Mouse (Mus musculus) lung, embryonic 16.5 days (tissue): ENCODE data around the gene Glt1d1. TPM values are rescaled to one million over a fixed set of nuclear protein-coding genes. Genes with fewer than 3 reads are reported as not detected.
"Not testable (repeated sequence)": the region's sequence is repeated elsewhere in the genome, so short reads cannot be mapped to it uniquely, and the experiment has no call there.

ENCODE experiments used
- ATAC-seq: fragments of 200-750 bp; cut with Nextera tagmentation; 2 replicates; pipeline ENCODE4 v1.8.0; 2017; ENCODE audit warnings: low read depth, mild to moderate bottlenecking, moderate library complexity
- H3K27ac ChIP-seq: fragments of 300-500 bp; sonication (generic); 2 replicates; pipeline ENCODE4 v1.5.1; 2014; ENCODE audit warnings: mild to moderate bottlenecking, control low read depth, low read length
- H3K27me3 ChIP-seq: fragments of 300-500 bp; sonication (generic); 2 replicates; pipeline ENCODE4 v1.6.1; 2014; ENCODE audit warnings: low read depth, low read length, mixed read lengths; ENCODE audit not compliant: control insufficient read depth, insufficient read depth
- H3K36me3 ChIP-seq: fragments of 300-500 bp; sonication (generic); 2 replicates; pipeline ENCODE4 v1.6.1; 2014; ENCODE audit warnings: low read length; ENCODE audit not compliant: control insufficient read depth, insufficient read depth
- H3K4me1 ChIP-seq: fragments of 300-500 bp; sonication (generic); replicated peaks from 2 replicates; pipeline ENCODE4 v1.6.1; 2014; ENCODE audit warnings: low read length, mixed read lengths; ENCODE audit not compliant: control insufficient read depth, insufficient read depth
- H3K4me2 ChIP-seq: fragments of 300-500 bp; sonication (generic); 2 replicates; pipeline ENCODE4 v1.6.1; 2014; ENCODE audit warnings: low read depth, low read length, control low read depth
- H3K4me3 ChIP-seq: fragments of 300-500 bp; sonication (generic); 2 replicates; pipeline ENCODE4 v1.5.1; 2014; ENCODE audit warnings: mild to moderate bottlenecking, low read length, control low read depth
- H3K9ac ChIP-seq: fragments of 300-500 bp; sonication (generic); 2 replicates; pipeline ENCODE4 v1.6.1; 2014; ENCODE audit warnings: low read length, control low read depth
- H3K9me3 ChIP-seq: fragments of 300-500 bp; sonication (generic); 2 replicates; pipeline ENCODE4 v1.6.1; 2016; ENCODE audit warnings: low read length; ENCODE audit not compliant: control insufficient read depth
- WGBS: fragments of 180-500 bp; shearing (Covaris S2); extraction: QIAGEN DNeasy Blood & Tissue Kit; methylation state at CpG from one replicate; pipeline ENCODE4 v1.1.7; 2014; 5-methylcytosine and 5-hydroxymethylcytosine counted together
- polyA plus RNA-seq: library from polyadenylated mRNA; unstranded; fragments of >200 nt; fragmentation: Nextera tagmentation; extraction: Ambion mirVana; gene quantifications from 2 replicates; pipeline ENCODE4 v1.2.1, GENCODE M21; 2015

The Glt1d1 gene
- polyA plus RNA-seq, 1 experiment from 2014 or later = 0.18 TPM

- H3K4me2 ChIP-seq = no peak overlapping the region
- H3K4me3 ChIP-seq = no peak overlapping the region
- WGBS = 78% methylated on average over 2 of the region's 2 CpGs
- H3K27me3 ChIP-seq = no peaks in the 10 kb centered on the region
- H3K4me1 ChIP-seq = no peaks in the 10 kb centered on the region
- no peak for ATAC-seq
- H3K9me3 ChIP-seq = no peaks in the 10 kb centered on the region
- no peak overlapping the region for H3K9ac ChIP-seq
- H3K36me3 ChIP-seq = no peaks in the 10 kb centered on the region
- no peak overlapping the region for H3K27ac ChIP-seq
Observed at GRCm38 (mm10) chr5:127730351-127730750, 98.3 kb downstream of the Glt1d1 start.

GRCm38 (mm10) chr5:127741331-127741730, 109.3 kb downstream of the Glt1d1 start:
- 83% methylated on average over 16 of the region's 16 CpGs for WGBS
- no peak for ATAC-seq
- H3K9ac ChIP-seq = no peak overlapping the region
- no peak overlapping the region for H3K27ac ChIP-seq
- H3K27me3 ChIP-seq = no peaks in the 10 kb centered on the region
- H3K4me3 ChIP-seq = no peak overlapping the region
- H3K36me3 ChIP-seq = no peaks in the 10 kb centered on the region
- H3K9me3 ChIP-seq = no peaks in the 10 kb centered on the region
- H3K4me1 ChIP-seq = no peaks in the 10 kb centered on the region
- no peak overlapping the region for H3K4me2 ChIP-seq

GRCm38 (mm10) chr5:127749540-127749939, 117.5 kb downstream of the Glt1d1 start:
- not testable (repeated sequence) for H3K27me3 ChIP-seq, H3K4me2 ChIP-seq, H3K9ac ChIP-seq, ATAC-seq, H3K36me3 ChIP-seq, H3K9me3 ChIP-seq, H3K4me1 ChIP-seq, H3K27ac ChIP-seq, H3K4me3 ChIP-seq
- WGBS = 82% methylated on average over 3 of the region's 3 CpGs

GRCm38 (mm10) chr5:127751262-127751975, 119.4 kb downstream of the Glt1d1 start:
- Histone ChIP-seq H3K9me3 (no peaks in the 10 kb centered on the region; the same call in 1 of the 2 replicates), H3K4me3 (no peak overlapping the region), H3K27ac (no peak overlapping the region), H3K27me3 (no peaks in the 10 kb centered on the region), H3K9ac (no peak overlapping the region), H3K4me1 (no peaks in the 10 kb centered on the region), H3K36me3 (no peaks in the 10 kb centered on the region), H3K4me2 (no peak overlapping the region)
- no peak for ATAC-seq
- 24% methylated on average over 20 of the region's 20 CpGs for WGBS

GRCm38 (mm10) chr5:127755594-127755993, 123.5 kb downstream of the Glt1d1 start:
- H3K36me3 ChIP-seq = no peaks in the 10 kb centered on the region
- ATAC-seq = no peak
- H3K4me2 ChIP-seq = no peak overlapping the region
- no peaks in the 10 kb centered on the region for H3K27me3 ChIP-seq
- H3K4me1 ChIP-seq = no peaks in the 10 kb centered on the region
- H3K4me3 ChIP-seq = no peak overlapping the region
- no peak overlapping the region for H3K27ac ChIP-seq
- WGBS = 79% methylated on average over 4 of the region's 4 CpGs
- H3K9me3 ChIP-seq = no peaks in the 10 kb centered on the region
- H3K9ac ChIP-seq = no peak overlapping the region

GRCm38 (mm10) chr5:127756011-127756410, 123.9 kb downstream of the Glt1d1 start:
- H3K9ac ChIP-seq = no peak overlapping the region
- H3K36me3 ChIP-seq = no peaks in the 10 kb centered on the region
- no peaks in the 10 kb centered on the region for H3K4me1 ChIP-seq
- H3K9me3 ChIP-seq = no peaks in the 10 kb centered on the region
- 78% methylated on average over 3 of the region's 3 CpGs for WGBS
- H3K27me3 ChIP-seq = no peaks in the 10 kb centered on the region
- ATAC-seq = no peak
- H3K4me3 ChIP-seq = no peak overlapping the region
- H3K27ac ChIP-seq = no peak overlapping the region
- H3K4me2 ChIP-seq = no peak overlapping the region

GRCm38 (mm10) chr5:127756671-127757423, 124.8 kb downstream of the Glt1d1 start:
- WGBS = 72% methylated on average over 4 of the region's 4 CpGs
- Histone ChIP-seq H3K4me1 (no peaks in the 10 kb centered on the region), H3K4me3 (no peak overlapping the region), H3K27me3 (no peaks in the 10 kb centered on the region), H3K4me2 (no peak overlapping the region), H3K9me3 (no peaks in the 10 kb centered on the region), H3K27ac (no peak overlapping the region), H3K9ac (no peak overlapping the region), H3K36me3 (no peaks in the 10 kb centered on the region)
- ATAC-seq = no peak

GRCm38 (mm10) chr5:127758576-127758975, 126.5 kb downstream of the Glt1d1 start:
- WGBS = 77% methylated on average over 4 of the region's 4 CpGs
- Histone ChIP-seq H3K27me3 (no peaks in the 10 kb centered on the region), H3K27ac (no peak overlapping the region), H3K9me3 (no peaks in the 10 kb centered on the region), H3K4me2 (no peak overlapping the region), H3K36me3 (no peaks in the 10 kb centered on the region), H3K4me3 (no peak overlapping the region), H3K4me1 (no peaks in the 10 kb centered on the region), H3K9ac (no peak overlapping the region)
- no peak for ATAC-seq
